Mouse (Mus musculus): ENCODE measurements at regions not wholly inside any gene's neighbourhood (a gene's known extent, or its start where the extent isn't known, plus 50 kb on each side); places are given as distances from the start of the nearest gene placed in this dataset.

GRCm38 (mm10) chr8:35278946-35279345, 486.6 kb upstream of the Gm19410 start:
- no peak for ATAC-seq (ENCODE audit: extremely low read depth, insufficient number of reproducible peaks, low FRiP score, poor library complexity, severe bottlenecking)

- ATAC-seq (ENCODE audit: extremely low read depth, insufficient number of reproducible peaks, low FRiP score, poor library complexity, severe bottlenecking): no peak
Observed at GRCm38 (mm10) chr8:35280741-35281140, 484.8 kb upstream of the Gm19410 start.

- no peak for ATAC-seq (ENCODE audit: extremely low read depth, insufficient number of reproducible peaks, low FRiP score, poor library complexity, severe bottlenecking)
Observed at GRCm38 (mm10) chr8:35283366-35283765, 482.2 kb upstream of the Gm19410 start.

GRCm38 (mm10) chr8:35289018-35289417, 476.6 kb upstream of the Gm19410 start:
- no peak for ATAC-seq (ENCODE audit: extremely low read depth, insufficient number of reproducible peaks, low FRiP score, poor library complexity, severe bottlenecking)

- no peak for ATAC-seq (ENCODE audit: extremely low read depth, insufficient number of reproducible peaks, low FRiP score, poor library complexity, severe bottlenecking)
Observed at GRCm38 (mm10) chr8:35289967-35290366, 475.6 kb upstream of the Gm19410 start.

DNA sequence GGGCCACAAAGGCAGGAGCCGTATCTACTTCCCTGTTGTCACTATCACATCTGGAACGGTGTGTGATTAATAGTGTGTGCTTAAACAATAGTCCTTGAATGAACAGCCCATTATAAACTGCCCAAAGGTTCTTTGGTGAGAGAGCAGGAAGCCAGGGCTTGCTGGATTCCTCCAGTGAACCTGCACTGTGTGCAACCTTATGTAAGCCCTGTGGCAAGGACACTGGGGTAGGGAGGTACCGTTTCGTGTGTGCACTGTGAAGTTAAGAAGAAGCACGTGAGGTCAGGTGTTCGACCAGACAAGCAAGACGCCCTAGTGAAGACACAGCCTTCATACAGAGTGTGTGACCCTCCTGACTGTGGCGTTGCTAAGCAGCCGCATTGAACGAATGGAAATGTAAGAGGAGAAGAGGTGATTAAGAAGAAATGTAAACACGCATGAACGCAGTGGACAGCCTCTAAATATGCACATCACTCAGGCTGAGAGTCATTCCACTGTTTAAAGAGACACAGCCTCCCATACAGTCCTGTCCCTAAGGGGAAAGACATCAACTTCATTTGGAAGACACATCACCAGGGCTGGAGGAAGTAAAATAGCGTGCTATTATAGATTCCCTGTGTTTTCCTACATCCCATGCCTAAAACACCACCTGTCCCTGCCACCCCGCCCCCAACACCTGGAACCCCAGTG, 472.0 kb upstream of the Gm19410 start:
- ATAC-seq (ENCODE audit: extremely low read depth, insufficient number of reproducible peaks, low FRiP score, poor library complexity, severe bottlenecking): no peak

GRCm38 (mm10) chr8:35296936-35297335, 468.7 kb upstream of the Gm19410 start:
- no peak for ATAC-seq (ENCODE audit: extremely low read depth, insufficient number of reproducible peaks, low FRiP score, poor library complexity, severe bottlenecking)

DNA sequence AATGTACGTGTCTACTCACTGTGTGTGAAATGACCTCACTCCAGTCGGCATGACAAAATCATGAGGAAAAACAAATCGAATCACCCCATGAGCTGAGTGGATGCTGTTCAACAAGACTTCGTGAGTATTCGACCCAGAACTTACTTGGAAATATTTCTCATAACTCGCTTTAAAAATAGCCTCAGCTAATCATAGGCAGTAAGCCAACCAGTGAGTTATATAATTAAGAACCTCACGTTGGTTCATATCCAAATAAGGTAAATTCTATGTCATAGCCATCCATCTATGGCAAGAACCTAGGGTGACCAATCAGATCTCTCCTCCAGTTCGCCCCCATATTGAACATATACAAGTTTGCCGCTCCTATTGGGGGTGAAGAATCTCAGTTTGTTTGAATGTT, 466.5 kb upstream of the Gm19410 start:
- ATAC-seq (ENCODE audit: extremely low read depth, insufficient number of reproducible peaks, low FRiP score, poor library complexity, severe bottlenecking): no peak

DNA sequence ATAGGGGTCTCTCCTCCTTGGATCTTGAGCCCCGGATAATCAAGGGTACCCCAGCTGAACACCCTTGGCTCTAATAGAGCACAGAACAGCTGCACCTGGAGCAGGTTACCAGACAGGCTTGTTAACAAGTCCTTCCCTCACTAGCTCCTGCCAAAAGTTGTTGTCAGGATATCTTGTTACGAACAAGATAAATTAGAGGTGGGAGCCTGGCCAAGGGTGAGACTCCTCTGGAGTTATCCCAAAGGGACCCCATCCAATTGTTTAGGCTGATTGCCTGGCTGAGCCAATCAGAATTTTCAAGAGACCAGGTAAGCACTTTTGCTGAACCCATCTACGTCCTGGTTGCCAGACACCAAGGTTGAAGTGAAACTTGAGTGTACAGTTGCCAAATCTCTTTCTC, 465.2 kb upstream of the Gm19410 start:
- ATAC-seq (ENCODE audit: extremely low read depth, insufficient number of reproducible peaks, low FRiP score, poor library complexity, severe bottlenecking): no peak

GRCm38 (mm10) chr8:35300881-35301521, 464.6 kb upstream of the Gm19410 start:
- no peak for ATAC-seq (ENCODE audit: extremely low read depth, insufficient number of reproducible peaks, low FRiP score, poor library complexity, severe bottlenecking)

DNA sequence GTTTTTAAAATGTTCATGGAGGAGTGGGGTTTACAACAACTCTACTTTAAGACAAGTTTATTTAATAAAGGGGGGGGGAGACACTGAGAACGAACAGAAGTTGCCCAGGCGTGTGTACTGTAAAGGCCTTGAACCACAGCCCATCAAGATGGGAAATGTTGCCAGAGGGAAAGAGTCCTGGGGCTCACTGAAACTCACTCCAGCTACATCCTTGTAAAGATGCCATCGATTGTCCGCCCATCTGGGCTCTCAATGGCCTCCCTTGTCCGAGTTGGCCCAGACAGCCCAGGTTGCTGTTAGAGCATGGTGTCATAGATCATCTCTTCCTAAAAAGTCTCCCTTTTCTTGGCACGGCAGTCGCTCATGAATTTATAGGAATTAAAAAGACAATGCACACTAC, 462.7 kb upstream of the Gm19410 start:
- no peak for ATAC-seq (ENCODE audit: extremely low read depth, insufficient number of reproducible peaks, low FRiP score, poor library complexity, severe bottlenecking)

DNA sequence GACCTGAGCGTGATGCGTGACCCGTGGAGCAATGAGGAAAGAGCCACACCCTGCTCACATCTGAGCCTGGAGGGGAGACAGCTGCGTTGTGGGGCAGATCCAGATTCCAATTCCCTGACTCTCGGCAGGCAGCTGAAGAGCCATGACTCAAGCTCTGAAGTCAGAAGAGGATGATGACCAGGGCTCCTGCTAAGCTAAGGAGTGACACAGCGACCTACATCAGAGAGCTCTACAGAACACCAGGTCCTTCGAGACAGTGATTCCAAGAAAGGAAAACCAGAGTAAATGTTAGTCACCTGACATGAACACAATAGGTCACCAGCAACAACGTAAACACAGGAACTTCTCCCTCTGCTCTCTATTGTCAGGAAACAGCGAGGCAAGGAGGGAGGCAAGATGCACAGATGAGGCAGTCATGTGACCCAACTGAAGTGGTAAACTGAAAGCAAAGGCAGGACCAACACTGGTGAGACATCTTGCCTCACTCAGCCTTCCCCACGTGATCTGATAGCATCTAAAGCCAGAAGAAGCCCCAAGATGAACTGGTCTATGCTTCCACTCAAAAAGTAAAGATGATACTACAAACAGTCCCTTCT, 444.2 kb upstream of the Gm19410 start:
- ATAC-seq (ENCODE audit: extremely low read depth, insufficient number of reproducible peaks, low FRiP score, poor library complexity, severe bottlenecking): no peak

- no peak for ATAC-seq (ENCODE audit: extremely low read depth, insufficient number of reproducible peaks, low FRiP score, poor library complexity, severe bottlenecking)
Observed at GRCm38 (mm10) chr8:35323180-35323975, 442.2 kb upstream of the Gm19410 start.

Measured in neutrophil, adult 5-6 weeks (primary cell).